Mouse (Mus musculus) hindbrain, postnatal 0 days (tissue): Measurements from ENCODE around the gene Tfb2m. TPM values are rescaled to one million over a fixed set of nuclear protein-coding genes. Genes with fewer than 3 reads are reported as not detected.
"Not testable (repeated sequence)": the region's sequence is repeated elsewhere in the genome, so short reads cannot be mapped to it uniquely, and the experiment has no call there.

Experiments
- ATAC-seq: fragments of 200-750 bp; cut with Nextera tagmentation; 2 replicates; pipeline ENCODE4 v1.8.0; 2017; ENCODE audit warnings: mild to moderate bottlenecking, moderate TSS enrichment, moderate library complexity
- DNase-seq: peaks from one replicate; pipeline ENCODE4 v3.0.0-alpha.2; 2015; ENCODE audit warnings: low spot score
- H3K27ac ChIP-seq: fragments of 300-500 bp; sonication (generic); 2 replicates; pipeline ENCODE4 v1.5.1; 2014; ENCODE audit warnings: mild to moderate bottlenecking
- H3K27me3 ChIP-seq: fragments of 300-500 bp; sonication (generic); 2 replicates; pipeline ENCODE4 v1.6.1; 2014; ENCODE audit warnings: low read length, mixed read lengths; ENCODE audit not compliant: insufficient read depth
- H3K36me3 ChIP-seq: fragments of 300-500 bp; sonication (generic); 2 replicates; pipeline ENCODE4 v1.6.1; 2014; ENCODE audit warnings: low read length, mixed read lengths; ENCODE audit not compliant: insufficient read depth
- H3K4me1 ChIP-seq: fragments of 300-500 bp; sonication (generic); 2 replicates; pipeline ENCODE4 v1.6.1; 2014; ENCODE audit warnings: antibody characterized with exemption, low read length, mixed read lengths; ENCODE audit not compliant: insufficient read depth
- H3K4me2 ChIP-seq: fragments of 300-500 bp; sonication (generic); 2 replicates; pipeline ENCODE4 v1.6.1; 2014; ENCODE audit warnings: low read depth, mild to moderate bottlenecking, low read length, moderate library complexity, mixed read lengths
- H3K4me3 ChIP-seq: fragments of 300-500 bp; sonication (generic); 2 replicates; pipeline ENCODE4 v1.5.1; 2014; ENCODE audit warnings: low read length
- H3K9ac ChIP-seq: fragments of 300-500 bp; sonication (generic); replicated peaks from 2 replicates; pipeline ENCODE4 v1.6.1; 2014; ENCODE audit warnings: mild to moderate bottlenecking, low read length, moderate library complexity, mixed read lengths
- H3K9me3 ChIP-seq: fragments of 300-500 bp; sonication (generic); 2 replicates; pipeline ENCODE4 v1.6.1; 2016; ENCODE audit warnings: low read length, mixed read lengths
- CTCF ChIP-seq: IDR thresholded peaks from 2 replicates; pipeline ENCODE4 v1.5.1; 2016; ENCODE audit warnings: antibody characterized with exemption, control low read depth, low read depth
- WGBS: fragments of 180-500 bp; shearing (Covaris S2); extraction: QIAGEN DNeasy Blood & Tissue Kit; methylation state at CpG from one replicate; pipeline ENCODE4 v1.1.7; 2014; 5-methylcytosine and 5-hydroxymethylcytosine counted together
- polyA plus RNA-seq: library from polyadenylated mRNA; unstranded; fragments of >200 nt; fragmentation: Nextera tagmentation; extraction: Ambion mirVana; gene quantifications from 2 replicates; pipeline ENCODE4 v1.2.1, GENCODE M21; 2015
- total RNA-seq: library from RNA; depleted of rRNA; stranded (reverse); fragments of >200 nt; gene quantifications from 2 replicates; pipeline ENCODE4 v1.2.3, GENCODE M21; 2014; rRNA removed

Tfb2m gene
- total RNA-seq, result 9.2 and 20.2 TPM in 2 replicates
- polyA plus RNA-seq, result 30.5 and 35.3 TPM in 2 replicates

GRCm38 (mm10) chr1:179545768-179546550 lies at the start of gene Tfb2m, which contains the start of gene Cnst:
Tfb2m (minus strand) TSS chr1:179546267.
Cnst (plus strand) TSS chr1:179546370.
- DNase-seq (peak; percentile 99), ATAC-seq (peak; percentile 100)
- peak within 1 kb of the TSS; percentile 75 for H3K9ac ChIP-seq
- peak within 1 kb of the TSS; percentile 92 for H3K27ac ChIP-seq
- peaks cover 18% of the 10 kb centered on the region for H3K4me1 ChIP-seq
- H3K27me3 ChIP-seq, H3K9me3 ChIP-seq, H3K36me3 ChIP-seq: not testable (repeated sequence)
- peak within 1 kb of the TSS; percentile 63 for H3K4me2 ChIP-seq
- under 1% methylated on average over 69 of the region's 69 CpGs for WGBS
- peak within 1 kb of the TSS; percentile 85 for H3K4me3 ChIP-seq

- no peak overlapping the region for H3K9ac ChIP-seq
- no peaks in the 10 kb centered on the region for H3K36me3 ChIP-seq
- H3K4me3 ChIP-seq, result no peak overlapping the region
- H3K4me2 ChIP-seq, result no peak overlapping the region
- no peak for ATAC-seq
- no peak for DNase-seq
- WGBS, result 72% methylated on average over 7 of the region's 7 CpGs
- H3K9me3 ChIP-seq, result no peaks in the 10 kb centered on the region
- no peak overlapping the region for H3K27ac ChIP-seq
- H3K4me1 ChIP-seq, result no peaks in the 10 kb centered on the region
- peak; percentile 43; the same call in 1 of the 2 replicates for TF ChIP-seq CTCF
- H3K27me3 ChIP-seq, result no peaks in the 10 kb centered on the region
These were observed 46.9 kb upstream of the Tfb2m start for GRCm38 (mm10) chr1:179592972-179593371.

GRCm38 (mm10) chr1:179592143-179592542 lies 46.1 kb upstream of the Tfb2m start:
- DNase-seq (no peak), ATAC-seq (no peak)
- H3K4me2 ChIP-seq, result no peak overlapping the region
- 85% methylated on average over 2 of the region's 2 CpGs for WGBS
- no peaks in the 10 kb centered on the region for H3K27me3 ChIP-seq
- H3K36me3 ChIP-seq, result no peaks in the 10 kb centered on the region
- no peaks in the 10 kb centered on the region for H3K4me1 ChIP-seq
- no peak for TF ChIP-seq CTCF
- H3K27ac ChIP-seq, result no peak overlapping the region
- no peak overlapping the region for H3K4me3 ChIP-seq
- H3K9me3 ChIP-seq, result no peaks in the 10 kb centered on the region
- H3K9ac ChIP-seq, result no peak overlapping the region

- H3K9me3 ChIP-seq, result no peaks in the 10 kb centered on the region
- no peaks in the 10 kb centered on the region for H3K4me1 ChIP-seq
- TF ChIP-seq CTCF, result no peak
- H3K9ac ChIP-seq, result no peak overlapping the region
- no peaks in the 10 kb centered on the region for H3K36me3 ChIP-seq
- H3K4me3 ChIP-seq, result no peak overlapping the region
- DNase-seq, result peak; percentile 52
- H3K27me3 ChIP-seq, result no peaks in the 10 kb centered on the region
- H3K27ac ChIP-seq, result no peak overlapping the region
- WGBS, result 61% methylated on average over 12 of the region's 12 CpGs
- peak; percentile 51; the same call in 1 of the 2 replicates for ATAC-seq
- H3K4me2 ChIP-seq, result 0 out of 2 replicates have a peak overlapping the region, but pooled peaks have one; percentile 28
These were observed 45.6 kb upstream of the Tfb2m start for GRCm38 (mm10) chr1:179591639-179592038.

- Histone ChIP-seq H3K27ac (no peak overlapping the region), H3K9me3 (no peaks in the 10 kb centered on the region), H3K9ac (no peak overlapping the region), H3K36me3 (no peaks in the 10 kb centered on the region), H3K4me3 (no peak overlapping the region), H3K4me1 (no peaks in the 10 kb centered on the region), H3K27me3 (no peaks in the 10 kb centered on the region), H3K4me2 (no peak overlapping the region)
- ATAC-seq, result peak; percentile 68; the same call in 1 of the 2 replicates
- no peak for TF ChIP-seq CTCF
- WGBS, result 40% methylated on average over 4 of the region's 4 CpGs
- peak; percentile 28 for DNase-seq
These were observed 42.2 kb upstream of the Tfb2m start for GRCm38 (mm10) chr1:179588230-179588629.

- no peak overlapping the region for H3K4me3 ChIP-seq
- 72% methylated on average over 3 of the region's 3 CpGs for WGBS
- no peak for DNase-seq
- no peak for TF ChIP-seq CTCF
- no peak for ATAC-seq
- no peak overlapping the region for H3K9ac ChIP-seq
- H3K9me3 ChIP-seq, result no peaks in the 10 kb centered on the region
- no peaks in the 10 kb centered on the region for H3K4me1 ChIP-seq
- H3K4me2 ChIP-seq, result no peak overlapping the region
- no peak overlapping the region for H3K27ac ChIP-seq
- H3K27me3 ChIP-seq, result no peaks in the 10 kb centered on the region
- H3K36me3 ChIP-seq, result no peaks in the 10 kb centered on the region
These were observed 40.5 kb upstream of the Tfb2m start for GRCm38 (mm10) chr1:179586430-179587095.
